Mouse (Mus musculus) cerebellum, adult 8-10 months (tissue): ENCODE measurements around the gene Wt1.
A peak's percentile ranks its signal among the peaks of the same experiment; 100 is the strongest.

Experiments
- DNase-seq: peaks from one replicate; pipeline ENCODE4 v3.0.0; 2022

Wt1 gene

GRCm38 (mm10) chr2:105126279-105126678 lies at the start of gene Wt1:
Wt1 (plus strand) TSS chr2:105126529.
- no peak for DNase-seq

GRCm38 (mm10) chr2:105077151-105077550 lies 49.2 kb upstream of the Wt1 start:
- DNase-seq = no peak

GRCm38 (mm10) chr2:105082256-105082790 lies 44.0 kb upstream of the Wt1 start:
- no peak for DNase-seq

- DNase-seq = no peak
Observed at GRCm38 (mm10) chr2:105084035-105084434, 42.3 kb upstream of the Wt1 start.

- no peak for DNase-seq
Observed at GRCm38 (mm10) chr2:105086081-105086480, 40.2 kb upstream of the Wt1 start.

GRCm38 (mm10) chr2:105088005-105088404 lies 38.3 kb upstream of the Wt1 start:
- DNase-seq = no peak

- no peak for DNase-seq
Observed at GRCm38 (mm10) chr2:105089083-105089482, 37.2 kb upstream of the Wt1 start.

- no peak for DNase-seq
Observed at GRCm38 (mm10) chr2:105089581-105090508, 36.5 kb upstream of the Wt1 start.

GRCm38 (mm10) chr2:105090991-105091390 lies 35.3 kb upstream of the Wt1 start:
- DNase-seq = no peak

- no peak for DNase-seq
Observed at GRCm38 (mm10) chr2:105091718-105092117, 34.6 kb upstream of the Wt1 start, which contains the start of gene Gm11060. Gm11060 (plus strand) TSS chr2:105092018.

GRCm38 (mm10) chr2:105097294-105097953 lies 28.9 kb upstream of the Wt1 start:
- DNase-seq = no peak

GRCm38 (mm10) chr2:105099410-105099809 lies 26.9 kb upstream of the Wt1 start:
- no peak for DNase-seq

- DNase-seq = no peak
Observed at GRCm38 (mm10) chr2:105100541-105100940, 25.8 kb upstream of the Wt1 start.

- peak; percentile 80 for DNase-seq
Observed at GRCm38 (mm10) chr2:105108703-105109158, 17.6 kb upstream of the Wt1 start.

- no peak for DNase-seq
Observed at GRCm38 (mm10) chr2:105114074-105114473, 12.3 kb upstream of the Wt1 start.

- DNase-seq = no peak
Observed at GRCm38 (mm10) chr2:105117669-105118068, 8.7 kb upstream of the Wt1 start.

- no peak for DNase-seq
Observed at GRCm38 (mm10) chr2:105122216-105122615, 4.1 kb upstream of the Wt1 start.

- no peak for DNase-seq
Observed at GRCm38 (mm10) chr2:105122886-105123285, 3.4 kb upstream of the Wt1 start.

GRCm38 (mm10) chr2:105123431-105123830 lies 2.9 kb upstream of the Wt1 start:
- no peak for DNase-seq

- DNase-seq = no peak
Observed at GRCm38 (mm10) chr2:105123881-105124280, 2.4 kb upstream of the Wt1 start.

GRCm38 (mm10) chr2:105124391-105124790 lies 1.9 kb upstream of the Wt1 start:
- DNase-seq = no peak

GRCm38 (mm10) chr2:105125205-105125604 lies 1.1 kb upstream of the Wt1 start:
- no peak for DNase-seq

- no peak for DNase-seq
Observed at GRCm38 (mm10) chr2:105125641-105126040, 688 bp upstream of the Wt1 start.
